Mouse (Mus musculus) heart, postnatal 10 days (tissue): ENCODE results near the gene Igsf23. TPM values are rescaled to one million over a fixed set of nuclear protein-coding genes. Genes with fewer than 3 reads are reported as not detected.
"Not testable (repeated sequence)": the region's sequence is repeated elsewhere in the genome, so short reads cannot be mapped to it uniquely, and the experiment has no call there.

Experiments used
- DNase-seq, 2 experiments: peaks; one replicate each; pipeline ENCODE4 v3.0.0; 2021
- intact Hi-C: fragments of 180-260 bp; cut with DNase I; formaldehyde crosslinking; loops from one replicate; pipeline ENCODE4 v1.15.1; 2025
- total RNA-seq, 2 experiments: library from RNA; stranded (reverse); gene quantifications; 2 replicates each; pipeline ENCODE4 v1.2.3; 2021

The Igsf23 gene
- total RNA-seq, 2 experiments from 2014 or later: 1.4 to 3.6 TPM

DNA sequence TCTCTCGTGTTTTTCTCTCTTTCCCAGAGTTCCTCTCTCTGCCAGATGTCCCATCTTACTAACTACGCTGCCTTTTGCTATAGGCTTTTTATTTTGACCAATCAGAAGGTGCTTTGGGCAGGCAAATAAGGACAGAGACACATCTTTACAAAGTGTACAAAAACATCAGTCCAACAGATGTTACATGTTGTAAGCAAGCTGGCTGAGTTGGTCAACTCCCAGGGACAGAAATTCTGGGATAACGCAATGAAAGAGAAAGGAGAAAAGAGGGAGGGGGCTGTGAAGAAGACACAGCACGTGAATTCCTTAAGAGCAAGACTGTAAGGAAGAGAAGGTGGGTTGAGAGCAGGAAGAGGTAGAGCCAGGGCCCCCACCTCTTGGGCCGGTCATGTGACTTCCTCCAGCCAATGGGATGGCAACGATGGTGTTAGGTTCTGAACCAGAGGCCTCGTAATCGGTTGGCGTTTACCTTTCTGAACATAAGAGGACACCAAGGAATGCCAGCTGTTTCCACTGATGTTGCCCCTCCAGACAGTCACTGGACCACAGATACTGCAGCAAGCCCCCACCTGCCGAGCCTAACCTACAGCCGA, 13.2 kb downstream of the Igsf23 start:
- intact Hi-C loops: no loop called here
- no peak for DNase-seq

- DNase-seq: peak; percentile 55 to 68
- intact Hi-C loops: loop anchor here (2.0 kb wide), 1 partner anchor 21 kb away; no protein-coding TSS in a partner anchor
Measured at GRCm38 (mm10) chr7:19935961-19936360, 14.6 kb downstream of the Igsf23 start.

DNA sequence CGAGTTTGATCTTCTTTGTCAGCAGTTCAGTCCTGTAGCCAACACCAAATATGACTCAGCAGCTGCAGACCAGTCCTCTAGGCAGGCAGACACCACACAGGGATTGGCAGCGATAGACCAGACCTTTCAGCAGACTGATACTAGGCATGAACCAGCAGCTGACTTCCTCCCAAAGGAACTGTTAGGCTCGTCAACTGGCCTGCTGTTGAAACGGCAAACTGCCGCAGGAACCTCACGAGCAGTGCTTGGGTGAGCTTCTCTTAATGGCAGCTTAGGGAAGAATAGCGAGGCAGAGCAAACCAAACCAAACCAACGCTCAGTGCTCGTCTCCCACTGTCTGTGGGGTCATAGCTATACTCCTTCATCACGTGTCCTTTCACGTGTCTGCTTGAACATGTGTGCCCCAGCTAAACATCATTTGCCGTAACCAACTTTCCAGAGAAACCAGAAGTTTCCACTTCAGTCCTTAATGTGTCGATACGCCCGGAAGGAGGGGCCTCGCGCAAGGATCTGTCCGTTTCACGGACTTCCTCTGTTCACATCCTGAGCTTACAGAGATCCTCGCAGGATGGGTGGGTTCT, 15.3 kb downstream of the Igsf23 start:
- intact Hi-C loops: loop anchor here (2.0 kb wide), 1 partner anchor 22 kb away; no protein-coding TSS in a partner anchor
- peak; percentile 67 to 68 for DNase-seq

DNA sequence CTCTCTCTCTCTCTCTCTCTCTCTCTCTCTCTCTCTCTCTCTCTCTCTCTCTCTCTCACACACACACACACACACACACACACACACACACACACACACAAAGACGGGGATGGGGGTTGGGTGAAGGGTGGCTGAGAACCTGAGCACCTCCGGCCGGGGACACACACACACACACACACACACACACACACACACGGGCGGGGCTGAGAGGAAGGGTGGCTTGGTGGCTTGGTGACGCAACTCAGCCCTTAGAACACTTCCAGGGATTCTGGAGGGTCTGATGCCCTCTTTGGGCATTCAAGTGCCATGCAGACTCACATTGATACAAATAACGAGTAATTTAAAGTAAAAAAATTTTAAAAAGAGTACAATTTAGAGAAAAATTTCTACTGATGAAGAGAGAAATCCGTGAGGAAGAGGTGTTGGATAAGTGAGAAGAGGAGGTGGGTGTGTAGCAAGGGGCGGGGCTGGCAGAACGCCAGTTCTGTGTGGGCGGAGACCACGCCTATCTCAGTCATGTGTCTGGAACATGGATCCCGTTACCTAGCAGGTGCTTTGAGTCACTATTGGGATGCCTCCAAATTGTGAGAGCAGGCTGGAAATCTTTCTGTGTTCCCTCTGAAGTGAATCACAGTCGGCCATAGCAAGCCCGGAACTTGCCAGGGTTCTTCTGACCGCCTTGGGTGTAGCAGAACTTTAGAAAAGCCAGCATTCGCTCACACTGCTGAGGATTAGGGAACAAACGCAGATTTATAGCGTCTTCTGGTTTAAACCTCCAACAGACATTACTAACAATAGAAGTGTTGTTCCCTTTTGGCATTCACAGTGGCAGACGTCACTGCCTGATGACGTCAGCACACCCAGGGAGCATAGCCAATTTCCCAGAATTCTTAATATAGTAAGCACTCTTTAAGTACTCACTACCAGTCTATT, 17.4 kb downstream of the Igsf23 start:
- DNase-seq: peak; percentile 87 to 90
- intact Hi-C loops: loop anchor here (5.0 kb wide), 1 partner anchor 186 kb away; no protein-coding TSS in a partner anchor

DNA sequence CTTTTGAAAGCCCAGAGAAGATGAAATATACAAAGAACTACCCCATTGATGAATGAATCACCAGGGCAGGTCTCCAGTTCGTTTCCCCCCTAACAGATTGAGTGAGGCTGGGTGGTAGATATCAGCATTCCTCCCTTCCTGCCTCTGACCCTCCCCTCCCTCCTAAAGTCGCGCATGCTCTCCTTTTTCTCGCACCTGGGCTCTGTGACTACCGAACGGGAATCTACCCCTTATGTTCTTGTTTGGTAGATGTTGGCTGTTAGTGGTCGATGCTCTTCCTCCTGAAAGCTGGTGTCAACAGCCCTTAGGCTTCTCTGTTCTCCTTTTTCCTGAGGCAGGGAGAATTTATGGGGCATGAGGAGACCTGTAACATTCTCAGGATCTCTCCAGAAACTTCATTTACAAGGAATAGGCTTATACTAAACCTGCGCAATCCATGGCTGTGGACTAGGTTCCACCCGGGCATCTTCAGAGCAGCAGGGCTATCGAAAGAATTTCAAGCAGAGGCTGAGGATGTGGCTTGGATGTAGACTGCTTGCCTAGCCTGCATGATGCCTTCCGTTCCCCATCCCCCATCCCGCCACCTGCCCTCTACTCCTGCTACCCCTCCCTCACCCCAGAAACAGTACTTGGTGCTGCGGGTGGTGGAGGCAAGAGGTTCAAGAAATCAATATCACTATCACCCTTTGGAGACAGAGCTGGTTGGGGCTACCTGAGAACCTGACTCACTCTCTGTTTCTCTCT, 18.3 kb downstream of the Igsf23 start:
- intact Hi-C loops: loop anchor here (5.0 kb wide), 1 partner anchor 185 kb away; no protein-coding TSS in a partner anchor
- no peak for DNase-seq

- intact Hi-C loops: loop anchor here (5.0 kb wide), 1 partner anchor 183 kb away; no protein-coding TSS in a partner anchor
- not testable (repeated sequence) for DNase-seq
Measured at GRCm38 (mm10) chr7:19930481-19930880, 20.1 kb downstream of the Igsf23 start.

GRCm38 (mm10) chr7:19928486-19928885, 22.1 kb downstream of the Igsf23 start:
- intact Hi-C loops: no loop called here
- DNase-seq: no peak

- no peak for DNase-seq
- intact Hi-C loops: no loop called here
Measured at GRCm38 (mm10) chr7:19926849-19927480, 23.6 kb downstream of the Igsf23 start.

DNA sequence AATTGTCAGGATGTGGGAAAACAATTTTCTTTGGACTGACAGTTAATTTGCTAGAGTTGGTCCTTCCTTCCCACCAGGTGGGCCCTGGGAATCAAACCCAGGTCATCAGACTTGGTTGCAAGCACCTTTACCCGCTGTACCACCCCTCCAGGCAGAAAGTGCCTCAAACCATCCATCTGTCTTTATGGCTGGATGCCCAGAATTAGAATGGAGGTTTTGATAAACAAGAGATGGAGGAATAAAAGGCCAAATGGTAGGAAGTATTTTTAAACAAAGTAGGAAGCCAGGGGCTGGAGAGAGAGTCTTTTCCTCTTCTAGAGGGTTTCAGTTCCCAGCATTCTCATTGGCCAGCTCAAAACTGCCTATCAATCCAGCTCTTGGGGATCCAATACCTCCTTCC, 25.2 kb downstream of the Igsf23 start:
- DNase-seq: no peak
- intact Hi-C loops: no loop called here

- intact Hi-C loops: no loop called here
- no peak for DNase-seq
Measured at GRCm38 (mm10) chr7:19923797-19924196, 26.8 kb downstream of the Igsf23 start.

GRCm38 (mm10) chr7:19923354-19923753, 27.2 kb downstream of the Igsf23 start:
- no peak for DNase-seq
- intact Hi-C loops: no loop called here

DNA sequence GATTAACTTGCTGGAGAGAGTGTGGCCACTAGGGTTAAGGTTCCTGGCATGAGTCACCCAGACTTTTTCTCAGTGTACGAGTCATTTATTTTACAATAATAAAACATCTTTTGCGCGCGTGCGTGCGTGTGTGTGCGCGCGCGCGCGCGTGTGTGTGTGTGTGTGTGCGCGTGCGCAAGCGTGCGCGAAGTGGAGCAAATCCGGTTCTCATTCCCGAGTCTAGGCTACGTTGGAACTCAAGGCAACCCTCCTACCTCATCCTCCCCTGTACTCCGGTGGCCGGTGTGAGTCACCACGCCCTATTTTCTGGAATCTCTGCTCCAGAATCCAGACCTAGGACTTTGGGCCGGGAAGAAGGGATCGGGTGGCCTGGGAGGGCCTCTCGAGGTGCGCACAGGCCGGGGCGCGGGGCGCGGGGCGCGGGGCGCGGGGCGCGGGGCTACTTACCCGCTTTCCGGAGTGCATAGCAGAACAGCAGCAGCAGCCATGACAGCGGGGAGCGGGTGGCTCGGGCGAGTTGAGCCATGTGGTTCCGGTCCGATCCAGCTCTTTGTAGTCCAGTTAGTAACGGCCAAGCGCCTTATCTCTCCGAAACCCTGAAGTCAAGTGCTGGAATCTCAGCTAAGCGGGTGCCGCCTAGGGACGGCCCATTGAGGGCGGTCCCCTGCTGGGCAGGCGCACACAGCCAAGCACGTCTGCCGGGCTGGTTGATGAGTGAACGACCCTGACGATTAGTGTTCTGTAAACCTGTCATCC, 29.9 kb downstream of the Igsf23 start, which contains the start of gene Pvr:
Gene Pvr, minus strand, starts transcription at position 655 of the 756 bp plus-strand sequence.
- intact Hi-C loops: loop anchor here (2.0 kb wide), 1 partner anchor 20 kb away; no protein-coding TSS in a partner anchor
- DNase-seq: peak; percentile 87 to 89

DNA sequence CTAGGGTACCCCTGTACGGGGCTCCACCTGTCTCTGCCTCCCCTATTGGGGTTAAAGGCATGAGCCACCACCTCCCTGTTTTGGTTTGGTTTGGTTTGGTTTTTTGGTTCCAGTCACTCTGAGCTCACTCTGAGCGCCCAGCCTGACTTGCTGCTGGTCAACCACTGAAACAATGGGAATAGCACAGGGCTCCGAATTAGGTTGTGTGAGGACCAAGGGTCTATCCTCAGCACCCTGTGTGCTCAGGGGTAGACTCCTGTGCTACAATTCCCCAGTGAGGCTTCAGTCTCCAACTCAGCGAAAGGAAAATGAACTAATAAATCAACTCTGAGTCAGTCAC, 30.4 kb downstream of the Igsf23 start:
- intact Hi-C loops: loop anchor here (2.0 kb wide), 1 partner anchor 21 kb away; no protein-coding TSS in a partner anchor
- no peak for DNase-seq

- no peak for DNase-seq
- intact Hi-C loops: no loop called here
Measured at GRCm38 (mm10) chr7:19914558-19914957, 36.0 kb downstream of the Igsf23 start.

GRCm38 (mm10) chr7:19911695-19912524, 38.6 kb downstream of the Igsf23 start:
- no peak for DNase-seq
- intact Hi-C loops: no loop called here

GRCm38 (mm10) chr7:19911292-19911658, 39.3 kb downstream of the Igsf23 start:
- DNase-seq: no peak
- intact Hi-C loops: no loop called here

GRCm38 (mm10) chr7:19910421-19911291, 39.9 kb downstream of the Igsf23 start:
- peak; percentile 83 to 91 for DNase-seq

More at GRCm38 (mm10) chr7:19910421-19911291, 39.9 kb downstream of the Igsf23 start:
- intact Hi-C loops: loop anchor here (1.0 kb wide), 1 partner anchor 46 kb away; no protein-coding TSS in a partner anchor
